Mouse (Mus musculus) heart, postnatal 0 days (tissue): ENCODE data around the gene Shc3. TPM values are rescaled to one million over a fixed set of nuclear protein-coding genes. Genes with fewer than 3 reads are reported as not detected.

Experiments used
- ATAC-seq: fragments of 200-750 bp; cut with Nextera tagmentation; 2 replicates; pipeline ENCODE4 v1.8.0; 2017; ENCODE audit warnings: low read depth, moderate number of reproducible peaks, moderate library complexity; ENCODE audit not compliant: insufficient read depth
- DNase-seq: peaks from one replicate; pipeline ENCODE4 v3.0.0-alpha.2; 2016; ENCODE audit warnings: low spot score
- H3K27ac ChIP-seq: fragments of 300-500 bp; sonication (generic); 2 replicates; pipeline ENCODE4 v1.5.1; 2014; ENCODE audit warnings: low read depth, mild to moderate bottlenecking
- H3K27me3 ChIP-seq: fragments of 300-500 bp; sonication (generic); 2 replicates; pipeline ENCODE4 v1.6.1; 2014; ENCODE audit warnings: low read length, mixed read lengths; ENCODE audit not compliant: control insufficient read depth, insufficient read depth
- H3K36me3 ChIP-seq: fragments of 300-500 bp; sonication (generic); replicated peaks from 2 replicates; pipeline ENCODE4 v1.6.1; 2014; ENCODE audit warnings: low read length, mixed read lengths; ENCODE audit not compliant: control insufficient read depth, insufficient read depth
- H3K4me1 ChIP-seq: fragments of 300-500 bp; sonication (generic); 2 replicates; pipeline ENCODE4 v1.6.1; 2014; ENCODE audit warnings: antibody characterized with exemption; ENCODE audit not compliant: control insufficient read depth, insufficient read depth
- H3K4me2 ChIP-seq: fragments of 300-500 bp; sonication (generic); 2 replicates; pipeline ENCODE4 v1.6.1; 2014; ENCODE audit warnings: low read depth, mild to moderate bottlenecking, low read length, moderate library complexity
- H3K4me3 ChIP-seq: fragments of 300-500 bp; sonication (generic); 2 replicates; pipeline ENCODE4 v1.5.1; 2014; ENCODE audit warnings: low read depth, low read length
- H3K9ac ChIP-seq: fragments of 300-500 bp; sonication (generic); replicated peaks from 2 replicates; pipeline ENCODE4 v1.6.1; 2014; ENCODE audit warnings: low read depth, low read length, mixed read lengths
- H3K9me3 ChIP-seq: fragments of 300-500 bp; sonication (generic); replicated peaks from 2 replicates; pipeline ENCODE4 v1.6.1; 2016; ENCODE audit warnings: low read length; ENCODE audit not compliant: control insufficient read depth
- CTCF ChIP-seq: IDR thresholded peaks from 2 replicates; pipeline ENCODE4 v1.5.1; 2016; ENCODE audit warnings: antibody characterized with exemption, control low read depth, low read depth
- EP300 ChIP-seq: IDR thresholded peaks from 2 replicates; pipeline ENCODE4 v1.6.1; 2016; ENCODE audit warnings: antibody characterized with exemption, low read depth
- WGBS: fragments of 180-500 bp; shearing (Covaris S2); extraction: QIAGEN DNeasy Blood & Tissue Kit; methylation state at CpG from one replicate; pipeline ENCODE4 v1.1.7; 2014; 5-methylcytosine and 5-hydroxymethylcytosine counted together
- polyA plus RNA-seq: library from polyadenylated mRNA; unstranded; fragments of >200 nt; fragmentation: Nextera tagmentation; extraction: Ambion mirVana; gene quantifications from 2 replicates; pipeline ENCODE4 v1.2.1, GENCODE M21; 2015
- total RNA-seq: library from RNA; depleted of rRNA; stranded (reverse); fragments of >200 nt; gene quantifications from 2 replicates; pipeline ENCODE4 v1.2.3, GENCODE M21; 2014; ENCODE audit warnings: low replicate concordance

Shc3 gene
- total and polyA plus RNA-seq, 2 experiments from 2014 or later = 0.12 to 2.1 TPM

DNA sequence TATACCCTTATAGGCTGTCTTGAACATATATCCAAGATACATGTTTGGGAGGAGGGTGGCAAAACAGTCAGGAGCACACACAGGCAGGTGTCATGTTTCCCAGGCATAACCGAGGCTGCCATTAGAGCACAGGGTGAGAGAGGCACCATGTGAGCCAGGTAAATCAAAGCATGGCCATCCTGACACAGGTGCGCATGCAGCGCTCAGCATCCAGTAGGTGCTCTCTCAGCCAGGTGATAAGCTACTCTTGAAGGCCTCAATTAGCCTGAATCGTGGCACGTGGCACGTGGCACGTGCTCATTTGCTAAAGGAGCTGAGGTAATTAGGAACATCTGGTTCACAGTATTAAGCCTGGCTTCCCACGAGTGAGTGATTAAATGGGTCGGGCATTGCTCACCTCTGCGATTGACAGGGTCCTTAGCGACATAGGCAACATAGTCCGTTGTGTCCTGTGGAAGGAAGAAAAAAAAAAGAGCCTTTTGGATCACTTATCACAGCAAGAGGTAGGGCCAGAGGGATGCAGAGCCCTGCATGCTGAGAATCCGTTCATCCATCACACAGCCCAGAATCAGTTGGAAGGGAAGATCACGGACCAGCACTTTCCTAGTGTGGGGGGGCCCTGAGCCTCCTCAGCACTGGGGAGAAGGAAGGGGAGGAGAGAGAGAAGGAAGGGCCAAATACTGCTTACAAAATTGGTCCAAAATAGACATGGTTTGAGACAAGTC lies 102.9 kb downstream of the Shc3 start:
- Histone ChIP-seq H3K4me1 (no peaks in the 10 kb centered on the region), H3K9ac (no peak overlapping the region), H3K27ac (no peak overlapping the region), H3K27me3 (no peaks in the 10 kb centered on the region), H3K9me3 (no peaks in the 10 kb centered on the region), H3K36me3 (no peaks in the 10 kb centered on the region), H3K4me3 (no peak overlapping the region), H3K4me2 (no peak overlapping the region)
- ATAC-seq = no peak
- TF ChIP-seq CTCF (no peak), EP300 (no peak)
- no peak for DNase-seq
- WGBS = 77% methylated on average over 14 of the region's 14 CpGs

DNA sequence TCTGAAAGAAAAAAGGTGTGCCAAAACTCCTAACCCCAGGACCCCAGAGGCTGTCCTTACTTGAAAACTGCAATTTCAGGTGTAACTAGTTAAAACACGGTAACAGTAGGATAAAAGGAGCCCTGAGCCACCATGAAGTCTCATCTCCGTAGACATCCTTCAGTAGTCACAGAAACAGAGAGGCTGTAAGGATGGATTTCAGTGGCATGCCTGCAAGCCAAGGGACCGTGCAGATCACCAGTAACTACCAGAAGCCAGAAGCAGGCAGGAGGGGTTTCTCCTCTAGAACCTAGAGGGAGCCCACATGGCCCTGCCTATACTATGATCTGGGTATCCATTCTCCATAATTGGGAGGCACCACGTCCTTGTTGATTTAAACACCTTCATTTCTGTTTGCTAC lies 104.9 kb downstream of the Shc3 start:
- WGBS = 57% methylated on average over 4 of the region's 4 CpGs
- no peaks in the 10 kb centered on the region for H3K9me3 ChIP-seq
- H3K36me3 ChIP-seq = no peaks in the 10 kb centered on the region
- DNase-seq (no peak), ATAC-seq (no peak)
- no peak overlapping the region for H3K27ac ChIP-seq
- no peak overlapping the region for H3K4me2 ChIP-seq
- no peak overlapping the region for H3K4me3 ChIP-seq
- no peaks in the 10 kb centered on the region for H3K4me1 ChIP-seq
- TF ChIP-seq EP300 = no peak
- TF ChIP-seq CTCF = no peak
- no peak overlapping the region for H3K9ac ChIP-seq
- no peaks in the 10 kb centered on the region for H3K27me3 ChIP-seq

DNA sequence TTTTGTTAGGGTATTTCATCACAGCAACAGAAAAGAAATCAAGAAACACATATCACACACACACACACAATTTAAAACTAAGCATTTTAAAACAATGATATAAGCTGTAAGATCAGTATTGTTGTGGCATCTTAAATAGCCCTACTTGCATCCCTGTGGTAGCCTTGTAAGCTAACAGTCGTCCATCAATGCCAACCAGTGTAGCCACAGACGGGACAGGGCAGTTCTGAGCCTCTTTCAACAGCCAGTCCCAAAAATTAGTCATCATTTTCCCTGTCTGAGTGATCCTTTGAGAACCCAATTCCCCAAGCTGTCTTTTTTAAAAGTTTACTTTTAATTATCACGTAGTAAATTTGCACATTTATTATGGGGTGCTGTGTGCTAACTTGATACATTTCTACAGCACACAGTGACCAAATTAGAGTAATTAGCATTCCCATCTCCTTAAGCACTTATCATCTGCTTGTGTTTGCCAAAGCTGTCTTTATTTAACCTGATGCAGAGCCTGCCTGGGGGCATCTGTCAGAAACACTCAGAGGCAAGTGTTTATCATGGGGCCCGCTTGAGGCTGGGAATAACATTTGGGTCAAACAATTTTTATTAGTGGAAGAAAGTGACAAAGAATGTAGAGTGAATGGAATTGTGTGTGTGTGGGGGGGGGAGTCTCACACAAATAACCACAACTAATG lies 112.9 kb downstream of the Shc3 start:
- no peaks in the 10 kb centered on the region for H3K27me3 ChIP-seq
- ATAC-seq = no peak
- H3K4me3 ChIP-seq = no peak overlapping the region
- H3K4me1 ChIP-seq = no peaks in the 10 kb centered on the region
- no peak overlapping the region for H3K4me2 ChIP-seq
- WGBS = 38% methylated on average over 4 of the region's 4 CpGs
- no peak overlapping the region for H3K27ac ChIP-seq
- TF ChIP-seq EP300 (no peak), CTCF (no peak)
- H3K36me3 ChIP-seq = no peaks in the 10 kb centered on the region
- H3K9ac ChIP-seq = no peak overlapping the region
- DNase-seq = no peak
- H3K9me3 ChIP-seq = no peaks in the 10 kb centered on the region

DNA sequence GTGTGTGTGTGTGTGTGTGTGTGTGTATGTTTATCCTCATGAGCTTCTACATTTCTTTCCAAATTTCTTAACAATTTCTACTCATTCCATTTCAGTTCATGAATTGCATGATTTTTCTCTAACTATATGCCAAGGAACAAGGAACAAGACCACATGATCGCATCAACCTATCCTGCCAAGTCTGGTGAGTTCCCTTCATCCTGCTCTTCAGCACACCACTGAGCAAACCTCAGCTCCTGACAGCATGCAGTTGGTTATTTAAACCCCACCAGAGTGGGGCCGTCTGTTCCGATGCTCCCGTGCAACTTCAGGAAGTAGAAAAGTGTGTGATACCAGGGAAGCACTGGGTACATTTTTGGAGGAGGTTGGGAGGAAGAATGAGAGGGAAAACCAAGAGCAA lies 122.7 kb downstream of the Shc3 start:
- DNase-seq (no peak), ATAC-seq (no peak)
- H3K4me2 ChIP-seq = no peak overlapping the region
- no peaks in the 10 kb centered on the region for H3K36me3 ChIP-seq
- H3K27ac ChIP-seq = no peak overlapping the region
- H3K27me3 ChIP-seq = no peaks in the 10 kb centered on the region
- 37% methylated on average over 4 of the region's 4 CpGs for WGBS
- H3K4me1 ChIP-seq = no peaks in the 10 kb centered on the region
- H3K9me3 ChIP-seq = no peaks in the 10 kb centered on the region
- H3K4me3 ChIP-seq = no peak overlapping the region
- TF ChIP-seq CTCF (no peak), EP300 (no peak)
- no peak overlapping the region for H3K9ac ChIP-seq

DNA sequence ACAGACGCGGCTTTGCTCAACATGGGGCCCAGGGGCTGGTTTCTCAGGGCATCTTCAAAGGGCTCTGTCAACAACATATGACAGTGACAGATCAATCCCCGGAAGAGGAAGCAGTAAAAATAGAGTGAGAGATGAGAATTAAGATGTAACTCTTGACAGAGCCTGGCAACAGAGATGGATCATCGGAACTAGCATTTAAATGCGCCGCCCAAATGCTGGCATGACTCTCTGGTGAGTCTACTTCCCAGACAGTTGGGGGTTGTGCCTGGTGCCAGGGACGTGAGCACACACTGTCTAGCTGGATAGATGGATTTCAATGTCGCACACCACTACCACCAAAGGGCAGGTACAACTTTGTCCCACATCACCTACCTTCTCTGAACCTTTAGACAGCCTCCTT lies 126.3 kb downstream of the Shc3 start:
- WGBS = 79% methylated on average over 8 of the region's 8 CpGs
- H3K4me1 ChIP-seq = no peaks in the 10 kb centered on the region
- DNase-seq (no peak), ATAC-seq (no peak)
- H3K36me3 ChIP-seq = no peaks in the 10 kb centered on the region
- H3K4me3 ChIP-seq = no peak overlapping the region
- no peaks in the 10 kb centered on the region for H3K9me3 ChIP-seq
- TF ChIP-seq CTCF = no peak
- TF ChIP-seq EP300 = no peak
- H3K9ac ChIP-seq = no peak overlapping the region
- no peak overlapping the region for H3K4me2 ChIP-seq
- H3K27ac ChIP-seq = no peak overlapping the region
- no peaks in the 10 kb centered on the region for H3K27me3 ChIP-seq
